Mouse (Mus musculus) heart, adult 8-10 months (tissue): ENCODE data around the gene Cobl. TPM values are rescaled to one million over a fixed set of nuclear protein-coding genes. Genes with fewer than 3 reads are reported as not detected.

Experiments
- DNase-seq: peaks from one replicate; pipeline ENCODE4 v3.0.0; 2022; ENCODE audit warnings: low spot score
- total RNA-seq, 4 experiments: library from RNA; stranded (reverse); gene quantifications; 2 replicates each; pipeline ENCODE4 v1.2.4; 2022

Cobl gene
- 10 to 100 TPM; 14.8 to 24.4 (median 22.2) TPM for total RNA-seq

- no peak for DNase-seq
Measured at GRCm38 (mm10) chr11:12464181-12465162, at the start of gene Cobl. Cobl (minus strand) TSS chr11:12464960.

DNA sequence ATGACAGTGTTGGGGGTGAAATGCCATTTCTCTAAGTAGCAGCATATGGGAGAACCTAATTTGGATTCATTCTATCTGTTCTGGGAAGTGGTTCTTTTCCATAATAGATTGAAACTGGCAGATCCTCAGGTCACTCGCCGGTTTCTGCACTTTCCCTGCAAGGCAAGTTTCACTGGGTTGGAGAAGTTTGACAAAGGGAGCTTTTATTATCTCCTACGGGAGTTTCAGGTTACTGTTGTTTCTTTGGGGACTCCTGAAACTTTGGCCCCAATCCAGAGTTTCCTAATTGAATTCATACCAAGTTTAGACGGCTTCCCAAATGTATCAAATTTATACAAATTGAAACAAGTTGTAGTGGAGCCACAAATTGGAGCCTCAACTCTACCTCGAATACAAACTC lies 49.0 kb upstream of the Cobl start:
- no peak for DNase-seq

DNA sequence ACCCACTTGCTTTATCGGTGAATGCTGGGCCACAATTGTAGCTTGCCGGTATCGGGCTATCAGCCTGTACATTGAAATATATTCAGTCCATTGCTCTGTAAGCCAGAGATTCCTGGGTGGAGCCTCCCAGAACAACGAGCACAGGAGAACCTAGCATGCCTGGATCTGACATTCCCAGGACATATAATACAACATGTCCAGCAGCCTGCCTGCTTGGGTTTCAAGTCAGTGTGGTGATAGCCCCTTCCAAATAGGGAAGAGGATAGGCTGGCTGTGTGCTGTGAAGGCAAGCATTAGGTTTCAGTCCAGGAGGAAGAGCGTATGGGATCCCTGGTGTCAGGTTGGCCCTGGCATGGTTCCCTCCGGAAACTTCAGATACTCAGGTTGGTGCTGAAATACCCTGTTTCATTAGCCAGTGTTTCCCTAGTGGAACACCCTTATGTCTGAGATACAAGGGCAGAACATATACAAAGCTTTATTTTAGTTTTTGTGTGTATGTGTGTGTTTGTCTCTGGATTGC lies 41.7 kb upstream of the Cobl start:
- DNase-seq, result no peak

- no peak for DNase-seq
Measured at GRCm38 (mm10) chr11:12503756-12504155, 39.0 kb upstream of the Cobl start.

DNA sequence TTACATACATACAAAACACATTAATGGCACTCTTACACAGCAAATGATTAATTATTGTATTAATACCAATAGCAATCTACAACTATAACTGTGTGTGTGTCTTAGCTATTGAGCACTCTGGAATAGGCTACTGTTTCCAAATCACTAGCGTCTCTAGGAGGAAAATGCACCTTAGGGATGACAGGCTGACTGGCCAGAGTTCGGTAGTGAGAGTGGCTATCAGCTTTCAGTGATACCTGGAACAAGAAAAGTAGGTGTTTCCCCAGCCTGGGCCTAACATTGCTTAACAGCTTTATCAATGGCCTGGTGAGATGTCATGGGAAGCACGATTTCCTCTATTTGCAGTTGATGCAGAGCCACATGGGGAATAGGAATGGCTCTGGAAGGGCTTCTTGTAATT lies 37.0 kb upstream of the Cobl start:
- no peak for DNase-seq

GRCm38 (mm10) chr11:12493791-12494190 lies 29.0 kb upstream of the Cobl start:
- no peak for DNase-seq

- DNase-seq, result no peak
Measured at GRCm38 (mm10) chr11:12479856-12480403, 15.2 kb upstream of the Cobl start.

DNA sequence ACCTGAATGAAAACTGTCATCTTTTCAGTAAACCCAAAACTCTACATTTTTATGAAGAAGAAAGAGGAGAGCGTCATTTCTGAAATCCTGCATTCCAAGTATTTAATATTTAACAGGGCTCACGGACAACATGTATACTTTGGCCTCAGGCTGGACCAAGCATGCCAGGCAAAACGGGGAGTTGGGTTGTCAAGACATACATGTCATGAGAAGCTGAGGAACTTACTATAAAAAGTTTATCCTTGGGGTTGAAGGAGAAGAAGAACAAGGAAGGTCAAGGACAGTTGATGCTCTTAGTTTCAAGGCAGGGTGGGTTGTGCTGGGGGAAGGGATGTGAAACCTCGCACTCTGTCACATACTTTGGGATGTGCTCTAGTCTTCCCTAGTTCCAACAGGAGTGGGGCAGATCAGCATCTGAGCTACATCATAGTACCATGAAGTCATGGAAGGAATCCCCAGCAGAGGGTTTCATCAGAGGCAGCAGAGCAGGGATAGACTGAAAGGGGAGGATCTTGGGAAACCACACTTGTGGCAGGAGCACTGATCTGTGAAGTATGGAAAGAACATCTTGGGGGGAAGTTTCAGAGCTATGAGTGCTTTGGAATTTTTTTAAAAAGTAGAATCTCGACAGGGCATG lies 9.7 kb upstream of the Cobl start:
- DNase-seq, result no peak

DNA sequence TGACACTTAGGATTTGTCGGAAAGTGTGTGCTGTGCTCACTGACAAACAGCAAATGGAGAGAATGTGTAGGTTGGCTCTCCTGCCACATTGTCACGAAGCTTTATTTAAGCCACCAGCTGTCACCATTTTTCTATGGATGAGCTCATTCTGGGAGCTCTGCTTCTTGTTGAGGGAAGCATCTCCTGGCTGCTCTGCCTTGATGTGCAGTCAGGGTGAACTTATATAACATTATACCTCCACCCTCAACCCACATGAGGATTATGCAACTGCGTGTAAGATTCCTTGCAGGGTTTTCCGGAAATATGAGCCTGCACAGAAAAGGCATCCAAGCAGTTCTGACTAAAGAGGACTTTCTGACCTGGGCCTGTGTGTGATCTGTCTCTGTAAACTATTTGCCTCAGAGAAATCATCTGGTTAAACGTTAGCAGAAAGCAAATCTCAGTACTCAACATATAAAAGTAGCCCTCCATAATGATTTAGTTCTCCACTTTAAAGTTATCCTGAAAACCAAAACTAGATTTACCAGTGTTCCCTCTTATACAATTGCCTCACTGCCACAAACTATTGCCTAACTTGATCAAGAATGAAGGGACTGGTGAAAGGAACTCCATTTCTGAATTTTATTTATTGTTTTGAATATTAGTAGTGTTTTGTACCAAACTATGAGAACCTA lies 9.0 kb upstream of the Cobl start:
- DNase-seq, result no peak

DNA sequence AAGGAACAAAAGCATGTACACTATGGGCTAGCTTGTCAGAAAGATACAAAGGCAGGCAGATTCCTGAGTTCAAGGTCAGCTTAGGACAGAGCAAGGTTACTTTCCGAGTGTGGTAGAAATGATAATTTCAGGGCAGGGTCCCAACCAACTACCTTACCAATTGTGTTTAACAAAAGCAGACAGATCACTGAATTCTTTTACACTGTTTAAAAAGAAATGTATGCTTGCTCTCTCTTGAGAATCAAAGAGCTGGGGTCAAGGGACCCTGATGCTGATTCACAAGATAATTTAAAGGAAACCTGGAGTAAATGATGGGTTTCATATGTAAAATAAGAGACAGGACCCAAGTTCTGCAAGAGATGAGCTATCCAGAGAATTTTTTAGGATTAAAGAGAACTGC lies 4.9 kb upstream of the Cobl start:
- DNase-seq, result no peak

- DNase-seq, result no peak
Measured at GRCm38 (mm10) chr11:12468661-12469060, 3.9 kb upstream of the Cobl start.

DNA sequence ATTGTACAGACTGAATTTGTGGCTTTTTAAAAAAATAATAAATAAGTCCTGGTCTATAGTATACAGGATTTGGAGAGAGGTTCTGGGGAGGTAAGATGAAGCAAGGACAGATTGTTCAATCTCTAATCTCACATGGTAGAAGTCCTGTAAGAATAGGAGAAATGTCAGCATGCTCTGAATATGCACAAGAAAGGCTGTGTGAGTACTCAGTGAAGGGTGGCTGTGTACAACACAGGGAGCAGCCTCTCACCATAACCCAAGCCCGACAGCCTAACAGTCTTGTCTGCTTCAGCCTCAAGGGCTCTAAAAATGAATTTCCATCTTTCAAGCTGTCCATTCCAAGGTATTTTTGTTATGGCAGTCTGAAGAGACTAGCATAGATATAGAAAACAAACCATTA lies 3.1 kb upstream of the Cobl start:
- no peak for DNase-seq

GRCm38 (mm10) chr11:12467217-12467616 lies 2.5 kb upstream of the Cobl start:
- no peak for DNase-seq

GRCm38 (mm10) chr11:12466606-12467005 lies 1.8 kb upstream of the Cobl start:
- no peak for DNase-seq

DNA sequence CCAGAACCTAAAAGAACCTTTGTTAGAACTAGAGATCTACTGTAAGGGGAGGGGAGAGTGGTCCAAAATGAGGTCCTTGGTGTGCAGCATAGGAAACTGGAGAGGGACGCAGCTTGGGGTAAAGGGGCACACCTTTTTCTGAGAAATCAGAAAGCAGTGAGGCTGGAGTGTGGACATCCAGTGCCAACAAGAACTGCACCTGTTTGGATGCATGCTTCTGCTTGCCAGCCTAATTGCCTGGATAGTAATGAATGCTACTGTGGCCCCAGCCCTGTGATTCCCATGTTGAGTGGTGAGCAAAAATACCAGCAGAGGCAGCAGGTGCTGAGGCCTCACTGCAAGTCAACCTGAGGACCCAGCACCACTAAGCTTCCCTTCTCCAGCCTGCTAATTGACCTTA lies 469 bp upstream of the Cobl start:
- DNase-seq, result no peak

- DNase-seq, result no peak
Measured at GRCm38 (mm10) chr11:12463615-12464170, 1.1 kb downstream of the Cobl start.

- DNase-seq, result no peak
Measured at GRCm38 (mm10) chr11:12459781-12460581, 4.8 kb downstream of the Cobl start.

DNA sequence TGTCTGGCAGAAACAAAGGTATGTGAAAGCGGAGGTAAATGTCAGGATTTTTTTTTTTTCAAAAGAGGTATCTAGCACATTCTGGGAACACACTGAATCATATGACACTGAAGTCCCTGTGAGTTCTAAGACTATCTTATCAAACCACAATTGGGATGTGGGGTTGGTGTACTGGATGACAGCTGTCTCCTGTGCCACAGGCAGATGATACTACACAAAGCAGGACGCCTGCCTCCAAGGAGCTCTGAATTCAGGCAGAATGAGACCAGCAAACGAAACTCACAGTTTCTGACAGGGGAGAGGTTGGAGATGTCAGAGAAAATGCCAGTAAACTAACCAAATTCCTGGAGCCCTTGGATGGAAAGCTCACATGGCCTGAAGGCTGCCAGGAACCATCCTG lies 5.9 kb downstream of the Cobl start:
- no peak for DNase-seq

- no peak for DNase-seq
Measured at GRCm38 (mm10) chr11:12458392-12458791, 6.4 kb downstream of the Cobl start.

GRCm38 (mm10) chr11:12448101-12448500 lies 16.7 kb downstream of the Cobl start:
- no peak for DNase-seq

DNA sequence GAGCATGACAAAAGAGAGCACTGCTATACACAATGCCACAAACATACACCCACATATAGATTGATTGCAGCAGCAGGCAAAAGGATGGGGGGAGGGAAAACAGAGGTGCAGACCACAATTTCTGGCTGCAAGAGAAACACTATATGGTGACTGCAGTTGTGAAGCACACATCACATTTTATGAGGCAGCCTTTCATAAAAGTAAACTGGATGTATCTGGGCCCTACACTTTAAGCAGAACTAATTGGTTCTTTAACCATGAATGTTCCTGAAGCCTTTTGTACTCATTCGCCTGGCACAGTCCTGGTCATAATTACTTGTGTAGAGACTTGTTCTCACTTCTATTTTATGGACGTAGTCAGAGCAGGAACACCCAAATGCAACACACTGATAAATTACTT lies 19.5 kb downstream of the Cobl start:
- no peak for DNase-seq
